Mouse (Mus musculus): ENCODE measurements at regions not wholly inside any gene's neighbourhood (a gene's known extent, or its start where the extent isn't known, plus 50 kb on each side); places are given as distances from the start of the nearest gene placed in this dataset.

- no peak for TF ChIP-seq MXI1 (IDR thresholded peaks at IDR 0.05; ENCODE audit: low read depth, low read length)
- no peak for TF ChIP-seq NRF1 (IDR thresholded peaks at IDR 0.05; ENCODE audit: low read depth, low read length)
- TF ChIP-seq ZKSCAN1 (IDR thresholded peaks at IDR 0.05; ENCODE audit: borderline replicate concordance, low read depth, low read length), result no peak
- TF ChIP-seq CTCF (conservative IDR thresholded peaks at IDR 0.05 in 1 of 2, IDR thresholded peaks at IDR 0.05 in 1 of 2; ENCODE audit: low read depth in 2 of 2, low read length in 2 of 2), result no peak
- no peak for TF ChIP-seq UBTF (IDR thresholded peaks at IDR 0.05; ENCODE audit: low read depth, low read length)
- TF ChIP-seq MAFK (IDR thresholded peaks at IDR 0.05; ENCODE audit: insufficient replicate concordance, low read length), result no peak
- TF ChIP-seq ELF1 (IDR thresholded peaks at IDR 0.05; ENCODE audit: low read depth, low read length), result no peak
- TF ChIP-seq POLR2AphosphoS2 (IDR thresholded peaks at IDR 0.05; ENCODE audit: low read depth, low read length), result no peak
- no peak for TF ChIP-seq SIN3A (IDR thresholded peaks at IDR 0.05; ENCODE audit: low read length)
- TF ChIP-seq CHD2 (IDR thresholded peaks at IDR 0.05; ENCODE audit: low read length), result no peak
- no peak for TF ChIP-seq POLR2A (IDR thresholded peaks at IDR 0.05; ENCODE audit: low read depth, low read length)
- no peak for TF ChIP-seq CHD1 (IDR thresholded peaks at IDR 0.05; ENCODE audit: low read depth, low read length)
Measured at GRCm38 (mm10) chr1:76394038-76394437, 848.0 kb downstream of the Slc4a3 start.

Data from CH12.LX (cell line).